Mouse (Mus musculus): ENCODE results near the gene Rpia.

DNA sequence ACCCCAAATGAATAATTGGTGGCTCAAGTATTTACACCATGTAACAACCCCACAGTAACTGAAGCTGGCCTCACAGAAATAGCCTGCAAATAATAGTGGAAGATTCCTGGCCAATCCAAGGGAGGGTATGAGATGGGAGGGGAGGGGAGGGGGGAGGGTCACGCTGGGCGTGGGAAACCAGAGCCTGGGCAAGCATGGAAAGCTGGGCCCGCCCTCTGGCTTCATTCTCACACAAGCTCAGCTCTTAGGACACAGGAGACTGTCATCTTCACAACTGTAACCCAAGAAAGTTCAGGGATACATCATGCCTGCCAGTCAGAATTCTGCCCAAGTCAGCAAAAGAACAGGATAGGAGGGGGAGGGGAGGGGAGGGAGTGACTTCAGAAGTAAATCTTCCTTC, 6.2 kb downstream of the Rpia start:
- no peak for TF ChIP-seq CTCF (IDR thresholded peaks at IDR 0.05; ENCODE audit: control insufficient read depth, insufficient read depth, insufficient read length)
- TF ChIP-seq USF1 (IDR thresholded peaks at IDR 0.05; ENCODE audit: low read depth): no peak
- TF ChIP-seq MAX (IDR thresholded peaks at IDR 0.05): no peak
- TF ChIP-seq MYOD1 (IDR thresholded peaks at IDR 0.05; ENCODE audit: control insufficient read depth, insufficient read length, low read depth): no peak
- TF ChIP-seq CEBPB (IDR thresholded peaks at IDR 0.05; ENCODE audit: low read depth): no peak
- TF ChIP-seq MYOG (IDR thresholded peaks at IDR 0.05; ENCODE audit: control insufficient read depth, extremely low read depth, insufficient read length): no peak
- TF ChIP-seq FOSL1 (IDR thresholded peaks at IDR 0.05; ENCODE audit: insufficient read depth, low read length, poor library complexity, severe bottlenecking): no peak

All from C2C12 (cell line).